Mouse (Mus musculus) lung, adult 2 months (tissue): ENCODE results near the gene Cdkn1b.

Experiments
- CTCF ChIP-seq: fragments of 200-500 bp; IDR thresholded peaks from 2 replicates; pipeline ENCODE4 v1.5.1; 2011; ENCODE audit warnings: mild to moderate bottlenecking, low read length, control low read depth; ENCODE audit not compliant: insufficient read depth
- POLR2A ChIP-seq: fragments of 200-500 bp; IDR thresholded peaks from 2 replicates; pipeline ENCODE4 v1.6.1; 2011; ENCODE audit warnings: low read depth, mild to moderate bottlenecking, control low read depth, low read length, borderline replicate concordance; ENCODE audit errors: extremely low read depth

- TF ChIP-seq CTCF (no peak), POLR2A (no peak)
These were observed 46.5 kb downstream of the Cdkn1b start for GRCm38 (mm10) chr6:134966681-134967080.
